Mouse (Mus musculus) forebrain, embryonic 15.5 days (tissue): ENCODE data around the gene Olfr1411. TPM values are rescaled to one million over a fixed set of nuclear protein-coding genes. Genes with fewer than 3 reads are reported as not detected.

Experiments used
- ATAC-seq: fragments of 200-750 bp; cut with Nextera tagmentation; replicated peaks from 2 replicates; pipeline ENCODE4 v1.8.0; 2017; ENCODE audit warnings: mild to moderate bottlenecking, moderate TSS enrichment, moderate library complexity
- H3K27ac ChIP-seq: fragments of 300-500 bp; sonication (generic); replicated peaks from 2 replicates; pipeline ENCODE4 v1.5.1; 2015; ENCODE audit warnings: mild to moderate bottlenecking, inconsistent platforms
- H3K27me3 ChIP-seq: fragments of 300-500 bp; sonication (generic); 2 replicates; pipeline ENCODE4 v1.6.1; 2015; ENCODE audit warnings: inconsistent platforms
- H3K36me3 ChIP-seq: fragments of 300-500 bp; sonication (generic); 2 replicates; pipeline ENCODE4 v1.6.1; 2015; ENCODE audit warnings: mild to moderate bottlenecking, inconsistent platforms
- H3K4me1 ChIP-seq: fragments of 300-500 bp; sonication (generic); 2 replicates; pipeline ENCODE4 v1.6.1; 2015; ENCODE audit warnings: inconsistent platforms
- H3K4me2 ChIP-seq: fragments of 300-500 bp; sonication (generic); replicated peaks from 2 replicates; pipeline ENCODE4 v1.6.1; 2015; ENCODE audit warnings: mild to moderate bottlenecking, inconsistent platforms
- H3K4me3 ChIP-seq: fragments of 300-500 bp; sonication (generic); 2 replicates; pipeline ENCODE4 v1.5.1; 2015; ENCODE audit warnings: mild to moderate bottlenecking, inconsistent platforms
- H3K9ac ChIP-seq: fragments of 300-500 bp; sonication (generic); replicated peaks from 2 replicates; pipeline ENCODE4 v1.6.1; 2015; ENCODE audit warnings: mild to moderate bottlenecking, inconsistent platforms
- H3K9me3 ChIP-seq: fragments of 300-500 bp; sonication (generic); 2 replicates; pipeline ENCODE4 v1.6.1; 2016; ENCODE audit warnings: inconsistent platforms
- WGBS: fragments of 180-500 bp; shearing (Covaris S2); methylation state at CpG from one replicate; pipeline ENCODE4 v1.1.7; 2015; ENCODE audit warnings: mixed read lengths; 5-methylcytosine and 5-hydroxymethylcytosine counted together
- polyA plus RNA-seq: library from polyadenylated mRNA; unstranded; fragments of >200 nt; fragmentation: Nextera tagmentation; extraction: Ambion mirVana; gene quantifications from 2 replicates; pipeline ENCODE4 v1.2.1, GENCODE M21; 2015

Gene Olfr1411
- polyA plus RNA-seq, result not detected in 2 replicates

- Histone ChIP-seq H3K36me3 (no peaks in the 10 kb centered on the region), H3K4me2 (no peak within 1 kb of the TSS), H3K9ac (no peak within 1 kb of the TSS), H3K27ac (no peak within 1 kb of the TSS), H3K9me3 (no peaks in the 10 kb centered on the region), H3K4me1 (no peaks in the 10 kb centered on the region), H3K4me3 (no peak within 1 kb of the TSS), H3K27me3 (no peaks in the 10 kb centered on the region)
- ATAC-seq, result no peak
Observed at GRCm38 (mm10) chr1:92594111-92594510, at the start of gene Olfr1411. Gene Olfr1411 (plus strand): TSS chr1:92594411.

GRCm38 (mm10) chr1:92545929-92546328, 48.3 kb upstream of the Olfr1411 start:
- H3K36me3 ChIP-seq, result no peaks in the 10 kb centered on the region
- H3K27ac ChIP-seq, result no peak overlapping the region
- ATAC-seq, result no peak
- WGBS, result 72% methylated on average over 2 of the region's 2 CpGs
- no peaks in the 10 kb centered on the region for H3K27me3 ChIP-seq
- no peaks in the 10 kb centered on the region for H3K4me1 ChIP-seq
- H3K4me2 ChIP-seq, result no peak overlapping the region
- no peaks in the 10 kb centered on the region for H3K9me3 ChIP-seq
- H3K9ac ChIP-seq, result no peak overlapping the region
- no peak overlapping the region for H3K4me3 ChIP-seq

- H3K4me1 ChIP-seq, result no peaks in the 10 kb centered on the region
- no peak for ATAC-seq
- no peaks in the 10 kb centered on the region for H3K27me3 ChIP-seq
- no peak within 1 kb of the TSS for H3K27ac ChIP-seq
- no peak within 1 kb of the TSS for H3K4me2 ChIP-seq
- H3K9me3 ChIP-seq, result no peaks in the 10 kb centered on the region
- H3K36me3 ChIP-seq, result no peaks in the 10 kb centered on the region
- no peak within 1 kb of the TSS for H3K4me3 ChIP-seq
- H3K9ac ChIP-seq, result no peak within 1 kb of the TSS
- WGBS, result 86% methylated on average over 3 of the region's 3 CpGs
Observed at GRCm38 (mm10) chr1:92571022-92571421, 23.2 kb upstream of the Olfr1411 start, which contains the start of gene Olfr1413. Gene Olfr1413 (plus strand): TSS chr1:92571322.

- no peak for ATAC-seq
- Histone ChIP-seq H3K27me3 (no peaks in the 10 kb centered on the region), H3K4me3 (no peak within 1 kb of the TSS), H3K4me2 (no peak within 1 kb of the TSS), H3K9me3 (no peaks in the 10 kb centered on the region), H3K4me1 (no peaks in the 10 kb centered on the region), H3K27ac (no peak within 1 kb of the TSS), H3K36me3 (no peaks in the 10 kb centered on the region), H3K9ac (no peak within 1 kb of the TSS)
- 87% methylated on average over 2 of the region's 2 CpGs for WGBS
Observed at GRCm38 (mm10) chr1:92585479-92585878, 8.7 kb upstream of the Olfr1411 start, which contains the start of gene Olfr1412. Gene Olfr1412 (plus strand): TSS chr1:92585779.

GRCm38 (mm10) chr1:92596019-92596418, 1.8 kb downstream of the Olfr1411 start:
- Histone ChIP-seq H3K4me1 (no peaks in the 10 kb centered on the region), H3K27ac (no peak overlapping the region), H3K9me3 (no peaks in the 10 kb centered on the region), H3K4me3 (no peak overlapping the region), H3K4me2 (no peak overlapping the region), H3K36me3 (no peaks in the 10 kb centered on the region), H3K27me3 (no peaks in the 10 kb centered on the region), H3K9ac (no peak overlapping the region)
- WGBS, result 90% methylated on average over 3 of the region's 3 CpGs
- ATAC-seq, result no peak

GRCm38 (mm10) chr1:92605482-92605881, 11.3 kb downstream of the Olfr1411 start, which contains the start of gene Olfr1410:
Gene Olfr1410 (plus strand): TSS chr1:92605782.
- WGBS, result 93% methylated on average over 1 of the region's 1 CpGs
- no peaks in the 10 kb centered on the region for H3K36me3 ChIP-seq
- no peak within 1 kb of the TSS for H3K27ac ChIP-seq
- H3K27me3 ChIP-seq, result no peaks in the 10 kb centered on the region
- no peaks in the 10 kb centered on the region for H3K4me1 ChIP-seq
- H3K9me3 ChIP-seq, result no peaks in the 10 kb centered on the region
- H3K4me2 ChIP-seq, result no peak within 1 kb of the TSS
- ATAC-seq, result no peak
- no peak within 1 kb of the TSS for H3K9ac ChIP-seq
- no peak within 1 kb of the TSS for H3K4me3 ChIP-seq

GRCm38 (mm10) chr1:92607711-92608110, 13.5 kb downstream of the Olfr1411 start:
- Histone ChIP-seq H3K4me3 (no peak overlapping the region), H3K9ac (no peak overlapping the region), H3K9me3 (no peaks in the 10 kb centered on the region), H3K36me3 (no peaks in the 10 kb centered on the region), H3K27me3 (0 out of 2 replicates have a peak, but pooled peaks cover 5% of the 10 kb centered on the region), H3K4me2 (no peak overlapping the region), H3K4me1 (no peaks in the 10 kb centered on the region), H3K27ac (no peak overlapping the region)
- no peak for ATAC-seq
- WGBS, result 70% methylated on average over 4 of the region's 4 CpGs

GRCm38 (mm10) chr1:92611008-92611407, 16.8 kb downstream of the Olfr1411 start:
- no peak overlapping the region for H3K4me3 ChIP-seq
- H3K27ac ChIP-seq, result no peak overlapping the region
- WGBS, result 8% methylated on average over 5 of the region's 5 CpGs
- no peaks in the 10 kb centered on the region for H3K36me3 ChIP-seq
- H3K4me2 ChIP-seq, result no peak overlapping the region
- ATAC-seq, result no peak
- no peaks in the 10 kb centered on the region for H3K9me3 ChIP-seq
- H3K4me1 ChIP-seq, result peaks cover 3% of the 10 kb centered on the region; the same call in 1 of the 2 replicates
- H3K27me3 ChIP-seq, result 0 out of 2 replicates have a peak, but pooled peaks cover 5% of the 10 kb centered on the region
- H3K9ac ChIP-seq, result no peak overlapping the region

GRCm38 (mm10) chr1:92613175-92613574, 19.0 kb downstream of the Olfr1411 start:
- H3K9ac ChIP-seq, result no peak overlapping the region
- no peak overlapping the region for H3K27ac ChIP-seq
- 33% methylated on average over 4 of the region's 4 CpGs for WGBS
- H3K4me2 ChIP-seq, result no peak overlapping the region
- no peaks in the 10 kb centered on the region for H3K9me3 ChIP-seq
- no peak overlapping the region for H3K4me3 ChIP-seq
- 0 out of 2 replicates have a peak, but pooled peaks cover 5% of the 10 kb centered on the region for H3K27me3 ChIP-seq
- ATAC-seq, result no peak
- H3K4me1 ChIP-seq, result peaks cover 3% of the 10 kb centered on the region; the same call in 1 of the 2 replicates
- H3K36me3 ChIP-seq, result no peaks in the 10 kb centered on the region

- 0 out of 2 replicates have a peak, but pooled peaks cover 5% of the 10 kb centered on the region for H3K27me3 ChIP-seq
- H3K9me3 ChIP-seq, result no peaks in the 10 kb centered on the region
- no peak overlapping the region for H3K27ac ChIP-seq
- peaks cover 3% of the 10 kb centered on the region; the same call in 1 of the 2 replicates for H3K4me1 ChIP-seq
- H3K4me2 ChIP-seq, result no peak overlapping the region
- H3K9ac ChIP-seq, result no peak overlapping the region
- H3K4me3 ChIP-seq, result no peak overlapping the region
- WGBS, result 11% methylated on average over 1 of the region's 1 CpGs
- no peaks in the 10 kb centered on the region for H3K36me3 ChIP-seq
- ATAC-seq, result no peak
Observed at GRCm38 (mm10) chr1:92614516-92614915, 20.3 kb downstream of the Olfr1411 start.

GRCm38 (mm10) chr1:92616046-92616445, 21.8 kb downstream of the Olfr1411 start:
- Histone ChIP-seq H3K9ac (no peak overlapping the region), H3K4me1 (peaks cover 3% of the 10 kb centered on the region; the same call in 1 of the 2 replicates), H3K4me3 (no peak overlapping the region), H3K4me2 (no peak overlapping the region), H3K27me3 (0 out of 2 replicates have a peak, but pooled peaks cover 5% of the 10 kb centered on the region), H3K9me3 (no peaks in the 10 kb centered on the region), H3K36me3 (no peaks in the 10 kb centered on the region), H3K27ac (no peak overlapping the region)
- no peak for ATAC-seq
- WGBS, result 84% methylated on average over 1 of the region's 1 CpGs

- Histone ChIP-seq H3K9ac (no peak within 1 kb of the TSS), H3K4me2 (no peak within 1 kb of the TSS), H3K4me3 (no peak within 1 kb of the TSS), H3K9me3 (no peaks in the 10 kb centered on the region), H3K36me3 (no peaks in the 10 kb centered on the region), H3K4me1 (peaks cover 3% of the 10 kb centered on the region; the same call in 1 of the 2 replicates), H3K27me3 (no peaks in the 10 kb centered on the region), H3K27ac (no peak within 1 kb of the TSS)
- no peak for ATAC-seq
- WGBS, result 61% methylated on average over 2 of the region's 2 CpGs
Observed at GRCm38 (mm10) chr1:92617488-92617887, 23.3 kb downstream of the Olfr1411 start, which contains the start of gene Olfr12. Gene Olfr12 (plus strand): TSS chr1:92617788.

- Histone ChIP-seq H3K36me3 (no peaks in the 10 kb centered on the region), H3K9ac (no peak overlapping the region), H3K4me2 (no peak overlapping the region), H3K4me1 (peaks cover under 1% of the 10 kb centered on the region; the same call in 1 of the 2 replicates), H3K9me3 (no peaks in the 10 kb centered on the region), H3K27me3 (no peaks in the 10 kb centered on the region), H3K27ac (no peak overlapping the region), H3K4me3 (no peak overlapping the region)
- WGBS, result 77% methylated on average over 4 of the region's 4 CpGs
- no peak for ATAC-seq
Observed at GRCm38 (mm10) chr1:92618360-92618759, 24.1 kb downstream of the Olfr1411 start.
